Mouse (Mus musculus): ENCODE measurements around the gene Cfhr2. TPM values are rescaled to one million over a fixed set of nuclear protein-coding genes. Genes with fewer than 3 reads are reported as not detected.

Cfhr2 gene
- not detected in 2 replicates for polyA plus RNA-seq (2012; rRNA removed)

DNA sequence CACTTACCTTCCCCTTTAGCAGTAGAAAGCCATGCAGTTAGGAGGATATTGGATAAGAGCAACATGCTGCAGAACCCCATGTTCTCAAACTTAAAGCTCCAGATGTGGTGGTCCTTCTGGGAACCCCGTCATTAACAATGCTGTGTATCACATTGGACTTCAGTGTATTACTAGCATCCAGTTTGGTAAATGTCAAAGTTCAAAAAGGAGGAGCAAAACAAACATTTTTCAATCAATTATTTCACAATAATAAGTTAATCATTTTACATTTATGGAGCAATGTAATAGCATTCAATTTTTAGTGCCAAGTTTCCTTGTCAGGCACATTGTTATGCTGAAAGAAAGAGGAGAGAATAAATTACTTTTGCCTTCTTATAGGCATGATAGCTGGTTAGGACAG is at the start of gene Cfhr2:
TSS of gene Cfhr2 (minus strand) at position 155 of the 400 bp plus-strand sequence.

DNA sequence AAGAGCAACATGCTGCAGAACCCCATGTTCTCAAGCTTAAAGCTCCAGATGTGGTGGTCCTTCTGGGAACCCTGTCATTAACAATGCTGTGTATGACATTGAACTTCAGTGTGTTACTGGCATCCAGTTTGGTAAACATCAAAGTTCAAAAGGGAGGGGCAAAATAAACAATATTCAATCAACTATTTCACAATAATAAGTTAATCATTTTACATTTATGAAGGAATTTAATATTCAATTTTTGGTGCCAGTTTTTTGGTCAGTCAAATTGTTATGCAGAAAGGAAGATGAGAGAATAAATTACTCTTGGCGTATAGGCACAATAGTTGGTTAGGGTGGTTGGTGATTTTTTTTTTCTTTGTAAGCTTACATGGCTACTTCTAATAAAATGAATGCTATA is 77.4 kb downstream of the Cfhr2 start, which contains the start of gene Gm4788:
TSS of gene Gm4788 (minus strand) at position 101 of the 400 bp plus-strand sequence.

Other genes with a start within 250 kb of the Cfhr2 start
- gene Gm4788, start 77.5 kb downstream of the Cfhr2 start, polyA plus RNA-seq (2012; rRNA removed): not detected in 2 replicates